ENCODE assay signal across 21 mouse cellular contexts in the genomic region with DNA sequence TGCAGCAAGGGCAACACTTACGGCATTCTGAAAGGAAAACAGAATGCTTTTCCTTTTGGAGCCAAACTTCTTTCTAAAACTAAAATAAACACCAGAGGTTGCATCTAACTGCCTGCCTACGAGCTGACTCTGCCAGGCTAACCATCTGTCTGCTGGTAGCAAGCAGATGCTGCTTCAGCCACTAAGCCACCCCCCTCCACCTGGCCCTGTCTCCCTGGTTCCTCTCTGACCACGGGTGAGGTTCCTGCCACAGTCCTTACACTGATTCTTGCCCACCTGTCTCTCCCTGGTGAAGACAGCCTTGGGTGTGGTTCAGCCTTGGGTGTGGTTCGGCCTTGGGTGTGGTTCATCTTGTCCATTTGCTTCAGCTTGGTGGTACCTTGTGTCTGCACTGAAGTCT. TPM values are rescaled to one million over a fixed set of nuclear protein-coding genes. Genes with fewer than 3 reads are reported as not detected.
A peak's percentile ranks its signal among the peaks of the same experiment; 100 is the strongest.
DNase-seq lines count a peak whose midpoint lies in the region; ATAC-seq and TF ChIP-seq lines count a peak whose summit lies in the region.
"Had no signal": no experiment of that assay in that cellular context is flagged by ENCODE, and none has a peak within 500 bp of the region (broad histone marks: within the 10 kb centered on the region; RNA-seq: fewer than 3 reads in every experiment).

No protein-coding gene starts in this region.

- ATAC-seq in heart, embryonic 12.5 days (ENCODE audit: insufficient number of reproducible peaks, low FRiP score), result no peak
- ATAC-seq: forebrain, embryonic 15.5 days; inflammation-experienced regulatory T-cells, adult 6 months had no signal

- no peak overlapping the region for H3K9ac ChIP-seq in heart, embryonic 12.5 days
- H3K9ac ChIP-seq: forebrain, embryonic 15.5 days; stomach, embryonic 15.5 days had no signal

- peaks cover 17% of the 10 kb centered on the region; the same call in 1 of the 2 replicates for H3K27me3 ChIP-seq in heart, embryonic 12.5 days (replicated peaks)
- H3K27me3 ChIP-seq: forebrain, embryonic 15.5 days; stomach, embryonic 15.5 days had no signal

- WGBS in heart, embryonic 12.5 days, result 54% methylated on average over 4 of the region's 4 CpGs

- no peak overlapping the region for H3K4me2 ChIP-seq in heart, embryonic 12.5 days
- H3K4me2 ChIP-seq: forebrain, embryonic 15.5 days; stomach, embryonic 15.5 days had no signal

- TF ChIP-seq CTCF in layer of hippocampus, adult 2 months (conservative IDR thresholded peaks at IDR 0.05), result no peak

- no peaks in the 10 kb centered on the region for H3K9me3 ChIP-seq in heart, embryonic 12.5 days (replicated peaks)
- H3K9me3 ChIP-seq: forebrain, embryonic 15.5 days; stomach, embryonic 15.5 days had no signal

- H3K36me3 ChIP-seq in heart, embryonic 12.5 days, result no peaks in the 10 kb centered on the region
- H3K36me3 ChIP-seq: forebrain, embryonic 15.5 days; stomach, embryonic 15.5 days had no signal

- H3K27ac ChIP-seq in layer of hippocampus, adult 2 months, result peak overlapping the region; percentile 77
- no peak overlapping the region for H3K27ac ChIP-seq in heart, embryonic 12.5 days (ENCODE audit: poor library complexity, severe bottlenecking)
- H3K27ac ChIP-seq: forebrain, embryonic 15.5 days; stomach, embryonic 15.5 days had no signal

- H3K4me1 ChIP-seq in heart, embryonic 12.5 days (replicated peaks), result peaks cover 7% of the 10 kb centered on the region; the same call in 1 of the 2 replicates
- H3K4me1 ChIP-seq: stomach, embryonic 15.5 days had no signal

- H3K4me3 ChIP-seq in layer of hippocampus, adult 2 months, result no peak overlapping the region
- H3K4me3 ChIP-seq in heart, embryonic 12.5 days, result no peak overlapping the region
- H3K4me3 ChIP-seq: forebrain, embryonic 15.5 days; stomach, embryonic 15.5 days had no signal

- intact Hi-C loops in left cerebral cortex, postnatal 10 days (cut with DNase I), result no loop called here

- peak in 1 of 2 experiments; percentile 55 for DNase-seq in layer of hippocampus, adult 2 months (ENCODE audit: low spot score in 2 of 2)
- DNase-seq in layer of hippocampus, postnatal 36 days, result no peak
- DNase-seq in layer of hippocampus, adult 9-11 months, result peak; percentile 77
- DNase-seq in left cerebral cortex, postnatal 10 days (ENCODE audit: extremely low spot score in 1 of 2, low spot score in 2 of 2), result peak; percentile 47 to 66
- DNase-seq in right cerebral cortex, postnatal 14 days, result peak; percentile 38
- DNase-seq in adrenal gland, postnatal 10 days, result no peak
- DNase-seq: embryo, embryonic 11 days; gastrocnemius, postnatal 10 days; heart, postnatal 36 days; spleen, adult 18-20 months; thymus, postnatal 36 days had no signal

RNA-seq across cellular contexts. Expression of a gene that starts 12.5 kb away (rescaled TPM):
- total RNA-seq in layer of hippocampus, adult 2 months (2021), result 100 to 1,000 TPM; 102 to 117 TPM
- total RNA-seq in layer of hippocampus, postnatal 36 days (2021), result 100 to 1,000 TPM; 101 to 119 TPM
- total RNA-seq in left cerebral cortex, postnatal 10 days (2021), result 100 to 1,000 TPM; 111 to 117 TPM
- polyA plus RNA-seq in heart, embryonic 12.5 days (2016; fragmentation: Nextera tagmentation; extraction: Ambion mirVana), result 0.63 and 0.79 TPM in 2 replicates
- total RNA-seq in adrenal gland, postnatal 10 days (2021), result under 1 TPM in 1 of 2 experiments, not detected in 1; 0.45 TPM
- total RNA-seq: CH12.LX; gastrocnemius, postnatal 10 days; heart, adult 8-10 months; heart, postnatal 36 days had no signal
- polyA plus RNA-seq: inflammation-experienced regulatory T-cells, adult 6 months; kidney, embryonic 14.5 days; liver, embryonic 16.5 days; stomach, embryonic 15.5 days had no signal

RNA-seq across cellular contexts. Expression of a gene that starts 23.2 kb away (rescaled TPM):
- not detected for total RNA-seq in layer of hippocampus, adult 2 months (2021)
- total RNA-seq in layer of hippocampus, postnatal 36 days (2021), result not detected
- total RNA-seq in left cerebral cortex, postnatal 10 days (2021), result not detected
- not detected in 2 replicates for polyA plus RNA-seq in heart, embryonic 12.5 days (2016; fragmentation: Nextera tagmentation; extraction: Ambion mirVana)
- total RNA-seq in adrenal gland, postnatal 10 days (2021), result not detected
- total RNA-seq: CH12.LX; gastrocnemius, postnatal 10 days; heart, adult 8-10 months; heart, postnatal 36 days had no signal
- polyA plus RNA-seq: forebrain, embryonic 15.5 days; inflammation-experienced regulatory T-cells, adult 6 months; kidney, embryonic 14.5 days; large intestine, adult 2 months; limb, embryonic 14.5 days; liver, embryonic 16.5 days; stomach, embryonic 15.5 days had no signal

RNA-seq across cellular contexts. Expression of a gene that starts 35.8 kb away (rescaled TPM):
- 10 to 100 TPM; 62.5 to 66.1 TPM for total RNA-seq in layer of hippocampus, adult 2 months (2021)
- total RNA-seq in layer of hippocampus, postnatal 36 days (2021), result 10 to 100 TPM; 63.5 to 64.6 TPM
- total RNA-seq in left cerebral cortex, postnatal 10 days (2021), result 10 to 100 TPM; 71.8 to 76.4 TPM
- 69.7 and 69.9 TPM in 2 replicates for polyA plus RNA-seq in heart, embryonic 12.5 days (2016; fragmentation: Nextera tagmentation; extraction: Ambion mirVana)
- 10 to 100 TPM; 64.3 to 72.7 TPM for total RNA-seq in adrenal gland, postnatal 10 days (2021)

RNA-seq across cellular contexts. Expression of a gene that starts 40.9 kb away (rescaled TPM):
- not detected for total RNA-seq in layer of hippocampus, adult 2 months (2021)
- not detected for total RNA-seq in layer of hippocampus, postnatal 36 days (2021)
- total RNA-seq in left cerebral cortex, postnatal 10 days (2021), result under 1 TPM; 0.02 to 0.04 TPM
- polyA plus RNA-seq in heart, embryonic 12.5 days (2016; fragmentation: Nextera tagmentation; extraction: Ambion mirVana), result not detected in 2 replicates
- not detected for total RNA-seq in adrenal gland, postnatal 10 days (2021)
- total RNA-seq: CH12.LX; gastrocnemius, postnatal 10 days; heart, adult 8-10 months; heart, postnatal 36 days had no signal
- polyA plus RNA-seq: forebrain, embryonic 15.5 days; kidney, embryonic 14.5 days; large intestine, adult 2 months; limb, embryonic 14.5 days; liver, embryonic 16.5 days; stomach, embryonic 15.5 days had no signal

Comparison
In these comparisons a context has a peak if more than half of its experiments do, and no peak if none do; other contexts are left out.
1. DNase-seq: peak in layer of hippocampus, adult 9-11 months (single experiment), left cerebral cortex, postnatal 10 days (2 of 2) and right cerebral cortex, postnatal 14 days (single experiment); none in layer of hippocampus, postnatal 36 days (0 of 2) and adrenal gland, postnatal 10 days (single experiment).
2. RNA of a gene that starts 12.5 kb away (total RNA-seq): 101 to 119 TPM in layer of hippocampus, postnatal 36 days, 102 to 117 TPM in layer of hippocampus, adult 2 months and 111 to 117 TPM in left cerebral cortex, postnatal 10 days; 0.45 TPM in adrenal gland, postnatal 10 days; every median in the first group is over 10 times any median in the second.